Mouse (Mus musculus): ENCODE data around the gene Stk26. TPM values are rescaled to one million over a fixed set of nuclear protein-coding genes. Genes with fewer than 3 reads are reported as not detected.

The Stk26 gene
- polyA plus RNA-seq, 1 experiment from 2014 or later = 6.1 TPM

- TF ChIP-seq CTCF (IDR thresholded peaks at IDR 0.05; ENCODE audit: low read depth) = no peak
- 56% methylated on average over 6 of the region's 6 CpGs for WGBS
- H3K4me2 ChIP-seq (replicated peaks; ENCODE audit: low read depth) = no peak overlapping the region
- no peak overlapping the region for H3K4me3 ChIP-seq (ENCODE audit: low read depth, low read length)
- no peak for ATAC-seq
- H3K9ac ChIP-seq (ENCODE audit: low read depth, low read length) = no peak overlapping the region
- H3K4me1 ChIP-seq (replicated peaks; ENCODE audit: control insufficient read depth, insufficient read depth, low read length) = no peaks in the 10 kb centered on the region
- H3K27ac ChIP-seq (ENCODE audit: low read depth, low read length) = no peak overlapping the region
- H3K9me3 ChIP-seq (ENCODE audit: control insufficient read depth) = no peaks in the 10 kb centered on the region
- H3K27me3 ChIP-seq (replicated peaks; ENCODE audit: control insufficient read depth, insufficient read depth, low read length) = no peaks in the 10 kb centered on the region
- H3K36me3 ChIP-seq (ENCODE audit: control insufficient read depth, insufficient read depth) = no peaks in the 10 kb centered on the region
These were observed 17.0 kb upstream of the Stk26 start for GRCm38 (mm10) chrX:50823856-50824255.

GRCm38 (mm10) chrX:50835592-50835991, 5.3 kb upstream of the Stk26 start:
- ATAC-seq = no peak
- no peak overlapping the region for H3K9ac ChIP-seq (ENCODE audit: low read depth, low read length)
- TF ChIP-seq CTCF (IDR thresholded peaks at IDR 0.05; ENCODE audit: low read depth) = no peak
- H3K4me1 ChIP-seq (replicated peaks; ENCODE audit: control insufficient read depth, insufficient read depth, low read length) = no peaks in the 10 kb centered on the region
- WGBS = 80% methylated on average over 3 of the region's 3 CpGs
- no peaks in the 10 kb centered on the region for H3K9me3 ChIP-seq (ENCODE audit: control insufficient read depth)
- H3K36me3 ChIP-seq (ENCODE audit: control insufficient read depth, insufficient read depth) = no peaks in the 10 kb centered on the region
- no peak overlapping the region for H3K27ac ChIP-seq (ENCODE audit: low read depth, low read length)
- H3K27me3 ChIP-seq (replicated peaks; ENCODE audit: control insufficient read depth, insufficient read depth, low read length) = no peaks in the 10 kb centered on the region
- no peak overlapping the region for H3K4me3 ChIP-seq (ENCODE audit: low read depth, low read length)
- no peak overlapping the region for H3K4me2 ChIP-seq (replicated peaks; ENCODE audit: low read depth)

DNA sequence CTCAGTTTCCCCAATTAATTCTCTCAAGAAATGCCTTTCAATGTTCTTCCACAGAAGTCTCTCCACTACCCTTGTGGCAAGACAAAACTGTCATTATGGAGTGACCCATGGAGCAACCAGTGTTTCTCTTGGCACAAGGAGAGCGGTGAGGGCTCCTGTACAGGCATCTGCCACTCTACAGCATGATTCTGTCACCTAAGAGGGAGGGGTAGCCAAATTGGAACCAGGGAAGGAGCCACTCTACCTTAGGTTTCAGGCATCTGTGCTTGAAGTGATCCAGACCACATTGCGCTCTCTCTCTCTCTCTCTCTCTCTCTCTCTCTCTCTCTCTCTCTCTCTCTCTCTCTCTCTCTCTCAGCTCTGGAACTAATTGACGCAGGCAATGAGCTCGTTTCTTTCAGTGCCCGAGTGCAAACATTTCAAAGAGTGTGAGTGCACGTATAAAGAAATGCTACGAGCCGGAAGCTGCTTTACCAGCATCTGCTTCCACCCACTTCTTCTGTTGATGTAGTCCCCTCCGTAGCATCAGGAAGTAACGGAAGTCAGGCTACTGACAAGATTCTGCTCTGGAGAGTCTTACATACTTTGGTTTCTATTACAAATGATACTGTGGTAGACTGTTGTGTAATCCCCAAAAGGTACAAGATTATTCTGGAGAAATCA, 4.7 kb upstream of the Stk26 start:
- no peak for TF ChIP-seq CTCF (IDR thresholded peaks at IDR 0.05; ENCODE audit: low read depth)
- Histone ChIP-seq H3K4me3 (ENCODE audit: low read depth, low read length) (no peak overlapping the region), H3K4me2 (replicated peaks; ENCODE audit: low read depth) (no peak overlapping the region), H3K36me3 (ENCODE audit: control insufficient read depth, insufficient read depth) (no peaks in the 10 kb centered on the region), H3K27me3 (replicated peaks; ENCODE audit: control insufficient read depth, insufficient read depth, low read length) (no peaks in the 10 kb centered on the region), H3K4me1 (replicated peaks; ENCODE audit: control insufficient read depth, insufficient read depth, low read length) (no peaks in the 10 kb centered on the region), H3K9ac (ENCODE audit: low read depth, low read length) (no peak overlapping the region), H3K9me3 (ENCODE audit: control insufficient read depth) (no peaks in the 10 kb centered on the region), H3K27ac (ENCODE audit: low read depth, low read length) (no peak overlapping the region)
- 68% methylated on average over 10 of the region's 10 CpGs for WGBS
- no peak for ATAC-seq

DNA sequence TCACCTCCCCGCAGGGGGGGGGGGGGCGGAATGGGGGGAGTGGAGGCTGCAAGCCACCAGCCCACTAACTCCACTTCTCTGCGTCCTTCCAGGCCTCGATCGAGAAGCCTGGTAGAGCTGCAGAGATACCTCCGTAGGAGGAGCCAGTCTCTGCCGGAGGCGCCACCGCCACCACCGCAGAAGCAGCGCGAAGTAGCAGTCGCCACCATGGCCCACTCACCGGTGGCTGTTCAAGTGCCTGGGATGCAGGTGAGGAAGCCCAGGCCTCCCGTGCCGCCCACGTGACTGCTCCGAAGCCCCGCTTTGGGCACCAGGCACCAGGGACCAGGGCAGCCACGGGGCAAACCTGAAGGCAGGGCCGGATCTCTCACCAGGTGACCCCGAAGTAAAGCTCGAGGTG, 740 bp downstream of the Stk26 start:
- Histone ChIP-seq H3K27ac (ENCODE audit: low read depth, low read length) (no peak overlapping the region), H3K9ac (ENCODE audit: low read depth, low read length) (peak overlapping the region; percentile 26; the same call in 1 of the 2 replicates), H3K27me3 (replicated peaks; ENCODE audit: control insufficient read depth, insufficient read depth, low read length) (no peaks in the 10 kb centered on the region), H3K4me2 (replicated peaks; ENCODE audit: low read depth) (peak overlapping the region; percentile 77), H3K4me1 (replicated peaks; ENCODE audit: control insufficient read depth, insufficient read depth, low read length) (no peaks in the 10 kb centered on the region), H3K9me3 (ENCODE audit: control insufficient read depth) (no peaks in the 10 kb centered on the region), H3K4me3 (ENCODE audit: low read depth, low read length) (peak overlapping the region; percentile 48), H3K36me3 (ENCODE audit: control insufficient read depth, insufficient read depth) (no peaks in the 10 kb centered on the region)
- peak; percentile 69 for ATAC-seq
- no peak for TF ChIP-seq CTCF (IDR thresholded peaks at IDR 0.05; ENCODE audit: low read depth)
- 25% methylated on average over 21 of the region's 23 CpGs for whole genome bisulfite sequencing

GRCm38 (mm10) chrX:50842046-50842445, 1.2 kb downstream of the Stk26 start:
- no peak for TF ChIP-seq CTCF (IDR thresholded peaks at IDR 0.05; ENCODE audit: low read depth)
- WGBS = 51% methylated on average over 9 of the region's 9 CpGs
- peak overlapping the region; percentile 48 for H3K4me3 ChIP-seq (ENCODE audit: low read depth, low read length)
- ATAC-seq = 0 out of 2 replicates have a peak, but pooled peaks have one; percentile 13
- no peak overlapping the region for H3K27ac ChIP-seq (ENCODE audit: low read depth, low read length)
- no peaks in the 10 kb centered on the region for H3K27me3 ChIP-seq (replicated peaks; ENCODE audit: control insufficient read depth, insufficient read depth, low read length)
- no peaks in the 10 kb centered on the region for H3K9me3 ChIP-seq (ENCODE audit: control insufficient read depth)
- H3K9ac ChIP-seq (ENCODE audit: low read depth, low read length) = no peak overlapping the region
- no peaks in the 10 kb centered on the region for H3K36me3 ChIP-seq (ENCODE audit: control insufficient read depth, insufficient read depth)
- H3K4me1 ChIP-seq (replicated peaks; ENCODE audit: control insufficient read depth, insufficient read depth, low read length) = no peaks in the 10 kb centered on the region
- peak overlapping the region; percentile 77 for H3K4me2 ChIP-seq (replicated peaks; ENCODE audit: low read depth)

GRCm38 (mm10) chrX:50850428-50851184, 9.8 kb downstream of the Stk26 start:
- TF ChIP-seq CTCF (IDR thresholded peaks at IDR 0.05; ENCODE audit: low read depth) = no peak
- WGBS = 54% methylated on average over 6 of the region's 6 CpGs
- no peak overlapping the region for H3K4me3 ChIP-seq (ENCODE audit: low read depth, low read length)
- H3K4me2 ChIP-seq (replicated peaks; ENCODE audit: low read depth) = no peak overlapping the region; the same call in 1 of the 2 replicates
- H3K36me3 ChIP-seq (ENCODE audit: control insufficient read depth, insufficient read depth) = no peaks in the 10 kb centered on the region
- peak; percentile 82 for ATAC-seq
- no peak overlapping the region for H3K27ac ChIP-seq (ENCODE audit: low read depth, low read length)
- no peaks in the 10 kb centered on the region for H3K27me3 ChIP-seq (replicated peaks; ENCODE audit: control insufficient read depth, insufficient read depth, low read length)
- no peaks in the 10 kb centered on the region for H3K4me1 ChIP-seq (replicated peaks; ENCODE audit: control insufficient read depth, insufficient read depth, low read length)
- H3K9me3 ChIP-seq (ENCODE audit: control insufficient read depth) = no peaks in the 10 kb centered on the region
- H3K9ac ChIP-seq (ENCODE audit: low read depth, low read length) = no peak overlapping the region
